Mouse (Mus musculus) stomach, embryonic 15.5 days (tissue): Measurements from ENCODE around the gene Zfp637. TPM values are rescaled to one million over a fixed set of nuclear protein-coding genes. Genes with fewer than 3 reads are reported as not detected.

Experiments used
- ATAC-seq: fragments of 200-750 bp; cut with Nextera tagmentation; 2 replicates; pipeline ENCODE4 v1.8.0; 2017; ENCODE audit warnings: low read depth, moderate number of reproducible peaks, moderate TSS enrichment; ENCODE audit not compliant: insufficient read depth, low FRiP score
- H3K27ac ChIP-seq: fragments of 300-500 bp; sonication (generic); 2 replicates; pipeline ENCODE4 v1.5.1; 2015; ENCODE audit warnings: mild to moderate bottlenecking, inconsistent platforms
- H3K27me3 ChIP-seq: fragments of 300-500 bp; sonication (generic); replicated peaks from 2 replicates; pipeline ENCODE4 v1.6.1; 2015; ENCODE audit warnings: inconsistent platforms
- H3K36me3 ChIP-seq: fragments of 300-500 bp; sonication (generic); 2 replicates; pipeline ENCODE4 v1.6.1; 2015; ENCODE audit warnings: inconsistent platforms
- H3K4me1 ChIP-seq: fragments of 300-500 bp; sonication (generic); 2 replicates; pipeline ENCODE4 v1.6.1; 2015; ENCODE audit warnings: inconsistent platforms
- H3K4me2 ChIP-seq: fragments of 300-500 bp; sonication (generic); 2 replicates; pipeline ENCODE4 v1.6.1; 2015; ENCODE audit warnings: mild to moderate bottlenecking, inconsistent platforms
- H3K4me3 ChIP-seq: fragments of 300-500 bp; sonication (generic); replicated peaks from 2 replicates; pipeline ENCODE4 v1.5.1; 2015; ENCODE audit warnings: inconsistent platforms
- H3K9ac ChIP-seq: fragments of 300-500 bp; sonication (generic); 2 replicates; pipeline ENCODE4 v1.6.1; 2015; ENCODE audit warnings: inconsistent platforms
- H3K9me3 ChIP-seq: fragments of 300-500 bp; sonication (generic); 2 replicates; pipeline ENCODE4 v1.6.1; 2016; ENCODE audit warnings: inconsistent platforms
- WGBS: fragments of 180-500 bp; shearing (Covaris S2); methylation state at CpG from one replicate; pipeline ENCODE4 v1.1.7; 2015; 5-methylcytosine and 5-hydroxymethylcytosine counted together
- polyA plus RNA-seq: library from polyadenylated mRNA; unstranded; fragments of >200 nt; fragmentation: Nextera tagmentation; extraction: Ambion mirVana; gene quantifications from 2 replicates; pipeline ENCODE4 v1.2.1, GENCODE M21; 2015

Zfp637 gene
- 96.3 and 98.2 TPM in 2 replicates for polyA plus RNA-seq

GRCm38 (mm10) chr6:117840686-117841510 is at the start of gene Zfp637:
TSS of gene Zfp637 (plus strand) at chr6:117841180.
- H3K4me2 ChIP-seq, result peak within 1 kb of the TSS; percentile 92
- H3K4me3 ChIP-seq, result peak within 1 kb of the TSS; percentile 86
- no peaks in the 10 kb centered on the region for H3K9me3 ChIP-seq
- peak within 1 kb of the TSS; percentile 91 for H3K27ac ChIP-seq
- peak within 1 kb of the TSS; percentile 95 for H3K9ac ChIP-seq
- H3K4me1 ChIP-seq, result peaks cover 4% of the 10 kb centered on the region; the same call in 1 of the 2 replicates
- no peaks in the 10 kb centered on the region for H3K27me3 ChIP-seq
- under 1% methylated on average over 66 of the region's 66 CpGs for WGBS
- ATAC-seq, result peak; percentile 94
- peaks cover 27% of the 10 kb centered on the region for H3K36me3 ChIP-seq

DNA sequence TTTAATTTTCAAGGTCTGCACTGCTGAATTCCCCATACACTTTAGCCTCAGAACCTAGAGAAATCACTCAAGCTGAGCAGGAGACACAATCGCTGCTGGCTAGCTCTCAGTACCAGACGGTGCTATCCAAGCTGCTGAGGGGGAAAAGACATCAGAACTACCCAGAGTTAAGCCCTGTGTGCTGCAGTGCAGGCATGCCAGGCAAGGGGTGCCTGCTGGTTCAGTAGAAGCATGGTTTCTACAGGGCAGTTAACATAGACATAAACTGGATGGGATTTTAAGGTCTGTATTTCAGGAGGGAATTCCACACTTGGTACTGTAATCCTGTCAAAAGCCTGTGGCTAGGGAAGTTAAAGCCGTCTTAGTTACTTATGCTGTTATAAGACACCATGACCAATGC is 45.7 kb upstream of the Zfp637 start:
- H3K4me1 ChIP-seq, result no peaks in the 10 kb centered on the region
- WGBS, result 82% methylated on average over 3 of the region's 3 CpGs

GRCm38 (mm10) chr6:117800824-117801223 is 40.2 kb upstream of the Zfp637 start:
- Histone ChIP-seq H3K36me3 (no peaks in the 10 kb centered on the region), H3K9ac (no peak overlapping the region), H3K4me3 (no peak overlapping the region), H3K4me2 (no peak overlapping the region), H3K9me3 (no peaks in the 10 kb centered on the region), H3K27me3 (no peaks in the 10 kb centered on the region), H3K27ac (no peak overlapping the region), H3K4me1 (no peaks in the 10 kb centered on the region)
- ATAC-seq, result no peak
- WGBS, result 87% methylated on average over 7 of the region's 7 CpGs

More for the DNA sequence above, 45.7 kb upstream of the Zfp637 start:
- no peak overlapping the region for H3K4me2 ChIP-seq
- H3K27ac ChIP-seq, result no peak overlapping the region
- H3K9ac ChIP-seq, result no peak overlapping the region
- H3K36me3 ChIP-seq, result no peaks in the 10 kb centered on the region
- H3K27me3 ChIP-seq, result no peaks in the 10 kb centered on the region
- H3K9me3 ChIP-seq, result no peaks in the 10 kb centered on the region
- no peak overlapping the region for H3K4me3 ChIP-seq
- no peak for ATAC-seq

- H3K27me3 ChIP-seq, result no peaks in the 10 kb centered on the region
- H3K9me3 ChIP-seq, result no peaks in the 10 kb centered on the region
- H3K27ac ChIP-seq, result no peak overlapping the region
- ATAC-seq, result no peak
- no peak overlapping the region for H3K4me2 ChIP-seq
- H3K36me3 ChIP-seq, result no peaks in the 10 kb centered on the region
- H3K9ac ChIP-seq, result no peak overlapping the region
- H3K4me3 ChIP-seq, result no peak overlapping the region
- WGBS, result 75% methylated on average over 6 of the region's 6 CpGs
- H3K4me1 ChIP-seq, result no peaks in the 10 kb centered on the region
Measured at GRCm38 (mm10) chr6:117801801-117802200, 39.2 kb upstream of the Zfp637 start.

GRCm38 (mm10) chr6:117807756-117808155 is 33.2 kb upstream of the Zfp637 start:
- no peak overlapping the region for H3K4me3 ChIP-seq
- no peak for ATAC-seq
- H3K36me3 ChIP-seq, result no peaks in the 10 kb centered on the region
- no peak overlapping the region for H3K4me2 ChIP-seq
- H3K9ac ChIP-seq, result no peak overlapping the region
- no peaks in the 10 kb centered on the region for H3K27me3 ChIP-seq
- H3K27ac ChIP-seq, result no peak overlapping the region
- 95% methylated on average over 1 of the region's 1 CpGs for WGBS
- no peaks in the 10 kb centered on the region for H3K9me3 ChIP-seq
- 0 out of 2 replicates have a peak, but pooled peaks cover 4% of the 10 kb centered on the region for H3K4me1 ChIP-seq

GRCm38 (mm10) chr6:117809816-117810215 is 31.2 kb upstream of the Zfp637 start:
- no peak overlapping the region for H3K27ac ChIP-seq
- H3K36me3 ChIP-seq, result no peaks in the 10 kb centered on the region
- H3K9ac ChIP-seq, result no peak overlapping the region
- no peak overlapping the region for H3K4me3 ChIP-seq
- no peaks in the 10 kb centered on the region for H3K27me3 ChIP-seq
- no peaks in the 10 kb centered on the region for H3K9me3 ChIP-seq
- WGBS, result 88% methylated on average over 6 of the region's 6 CpGs
- 0 out of 2 replicates have a peak, but pooled peaks cover 4% of the 10 kb centered on the region for H3K4me1 ChIP-seq
- ATAC-seq, result no peak
- no peak overlapping the region for H3K4me2 ChIP-seq

DNA sequence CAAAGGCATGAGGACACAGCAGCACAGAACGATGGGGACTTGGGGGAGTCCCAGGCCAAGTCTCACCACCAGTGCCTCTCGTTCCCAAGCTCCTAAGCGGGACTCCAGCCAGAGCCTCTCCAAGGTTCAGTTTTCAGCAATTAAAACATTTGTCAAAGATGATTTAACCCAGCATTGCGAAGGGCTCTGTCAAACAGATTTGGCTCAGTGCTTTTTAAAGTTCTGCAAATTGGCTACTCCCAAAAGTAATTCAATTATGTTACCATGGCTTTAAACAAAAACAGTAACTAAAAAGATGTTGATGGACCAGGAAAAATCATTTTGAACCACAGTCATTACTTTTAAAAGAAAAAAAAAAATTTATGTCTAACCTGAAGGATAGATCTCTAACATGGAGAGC is 30.3 kb upstream of the Zfp637 start:
- no peaks in the 10 kb centered on the region for H3K27me3 ChIP-seq
- 36% methylated on average over 4 of the region's 4 CpGs for WGBS

GRCm38 (mm10) chr6:117811256-117811655 is 29.7 kb upstream of the Zfp637 start:
- ATAC-seq, result no peak
- Histone ChIP-seq H3K27ac (no peak overlapping the region), H3K27me3 (no peaks in the 10 kb centered on the region), H3K9ac (no peak overlapping the region), H3K36me3 (no peaks in the 10 kb centered on the region), H3K4me3 (no peak overlapping the region), H3K9me3 (no peaks in the 10 kb centered on the region), H3K4me2 (no peak overlapping the region), H3K4me1 (0 out of 2 replicates have a peak, but pooled peaks cover 4% of the 10 kb centered on the region)
- WGBS, result 66% methylated on average over 5 of the region's 5 CpGs

More for the DNA sequence above, 30.3 kb upstream of the Zfp637 start:
- H3K36me3 ChIP-seq, result no peaks in the 10 kb centered on the region
- H3K9ac ChIP-seq, result no peak overlapping the region
- H3K27ac ChIP-seq, result no peak overlapping the region
- 0 out of 2 replicates have a peak, but pooled peaks cover 4% of the 10 kb centered on the region for H3K4me1 ChIP-seq
- ATAC-seq, result no peak
- no peak overlapping the region for H3K4me2 ChIP-seq
- no peak overlapping the region for H3K4me3 ChIP-seq
- no peaks in the 10 kb centered on the region for H3K9me3 ChIP-seq

GRCm38 (mm10) chr6:117814681-117815080 is 26.3 kb upstream of the Zfp637 start:
- ATAC-seq, result no peak

DNA sequence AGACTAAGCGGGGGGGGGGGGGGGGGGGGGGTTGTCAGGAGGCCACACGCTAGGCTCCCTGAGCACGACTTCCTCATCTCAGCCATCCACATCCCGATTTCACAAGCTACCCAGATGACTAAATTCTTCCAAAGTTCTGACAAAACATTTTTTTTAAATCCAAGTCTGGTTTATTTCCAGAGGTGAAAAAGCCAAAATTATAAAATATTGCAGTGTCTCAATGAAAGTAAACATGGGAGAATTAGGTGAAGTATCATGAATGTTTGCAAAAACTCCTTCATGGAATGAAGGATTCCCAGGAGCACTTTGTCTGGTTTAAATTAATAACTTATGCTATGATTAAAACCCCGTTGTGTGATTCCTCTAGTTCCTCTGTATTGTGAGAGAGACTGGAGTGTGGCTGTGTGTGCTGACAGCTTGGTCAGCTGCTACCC is 23.9 kb upstream of the Zfp637 start:
- Histone ChIP-seq H3K9ac (no peak overlapping the region), H3K4me2 (no peak overlapping the region), H3K4me3 (no peak overlapping the region), H3K4me1 (no peaks in the 10 kb centered on the region), H3K36me3 (no peaks in the 10 kb centered on the region), H3K27me3 (no peaks in the 10 kb centered on the region), H3K9me3 (no peaks in the 10 kb centered on the region), H3K27ac (no peak overlapping the region)
- no peak for ATAC-seq
- WGBS, result 34% methylated on average over 4 of the region's 5 CpGs

More at GRCm38 (mm10) chr6:117814681-117815080, 26.3 kb upstream of the Zfp637 start:
- Histone ChIP-seq H3K36me3 (no peaks in the 10 kb centered on the region), H3K4me1 (0 out of 2 replicates have a peak, but pooled peaks cover 4% of the 10 kb centered on the region), H3K4me3 (no peak overlapping the region), H3K4me2 (no peak overlapping the region), H3K9me3 (no peaks in the 10 kb centered on the region), H3K27ac (no peak overlapping the region), H3K27me3 (no peaks in the 10 kb centered on the region), H3K9ac (no peak overlapping the region)

GRCm38 (mm10) chr6:117820327-117820726 is 20.7 kb upstream of the Zfp637 start:
- WGBS, result 88% methylated on average over 14 of the region's 14 CpGs
- no peak for ATAC-seq
- Histone ChIP-seq H3K27ac (no peak overlapping the region), H3K4me2 (no peak overlapping the region), H3K9ac (no peak overlapping the region), H3K4me3 (no peak overlapping the region), H3K9me3 (no peaks in the 10 kb centered on the region), H3K36me3 (no peaks in the 10 kb centered on the region), H3K4me1 (no peaks in the 10 kb centered on the region), H3K27me3 (no peaks in the 10 kb centered on the region)

DNA sequence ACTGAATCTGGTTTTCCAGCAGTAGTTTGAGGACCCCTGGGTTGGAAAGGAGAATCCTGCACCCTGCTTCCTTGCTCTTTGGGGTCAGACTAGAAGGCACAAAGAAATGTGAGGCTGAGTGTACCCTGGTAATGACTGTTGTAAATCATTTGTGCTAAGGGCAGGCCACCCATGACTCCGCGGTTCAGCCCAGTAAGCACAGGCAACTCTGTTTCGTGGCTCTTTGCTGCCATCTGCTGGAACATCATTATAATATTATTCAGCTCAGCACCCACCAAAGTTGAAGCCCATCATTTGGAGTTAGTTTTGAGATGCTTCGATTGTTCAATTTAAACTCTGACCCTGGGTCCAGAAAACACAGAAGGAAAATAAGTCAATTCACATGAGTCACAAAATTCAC is 15.6 kb upstream of the Zfp637 start:
- no peaks in the 10 kb centered on the region for H3K27me3 ChIP-seq
- no peak overlapping the region for H3K4me3 ChIP-seq
- H3K36me3 ChIP-seq, result no peaks in the 10 kb centered on the region
- no peak overlapping the region for H3K27ac ChIP-seq
- H3K4me2 ChIP-seq, result no peak overlapping the region
- H3K9me3 ChIP-seq, result no peaks in the 10 kb centered on the region
- H3K4me1 ChIP-seq, result no peaks in the 10 kb centered on the region
- H3K9ac ChIP-seq, result no peak overlapping the region
- WGBS, result 10% methylated on average over 4 of the region's 4 CpGs
- peak; percentile 27; the same call in 1 of the 2 replicates for ATAC-seq
